Mouse (Mus musculus) frontal cortex, adult 2 months (tissue): ENCODE results near the gene Gga3. TPM values are rescaled to one million over a fixed set of nuclear protein-coding genes. Genes with fewer than 3 reads are reported as not detected.

ENCODE experiments used
- DNase-seq, 2 experiments: peaks; one replicate each; pipeline ENCODE4 v3.0.0; 2022; ENCODE audit warnings: low spot score in 1 of 2; ENCODE audit errors: extremely low spot score in 1 of 2
- polyA plus RNA-seq: library from polyadenylated mRNA; depleted of rRNA; stranded (reverse); fragments of >200 nt; gene quantifications from 2 replicates; pipeline ENCODE4 v1.2.3, GENCODE M21; 2012

Gene Gga3
- polyA plus RNA-seq, 1 experiment, result 61.7 TPM

DNA sequence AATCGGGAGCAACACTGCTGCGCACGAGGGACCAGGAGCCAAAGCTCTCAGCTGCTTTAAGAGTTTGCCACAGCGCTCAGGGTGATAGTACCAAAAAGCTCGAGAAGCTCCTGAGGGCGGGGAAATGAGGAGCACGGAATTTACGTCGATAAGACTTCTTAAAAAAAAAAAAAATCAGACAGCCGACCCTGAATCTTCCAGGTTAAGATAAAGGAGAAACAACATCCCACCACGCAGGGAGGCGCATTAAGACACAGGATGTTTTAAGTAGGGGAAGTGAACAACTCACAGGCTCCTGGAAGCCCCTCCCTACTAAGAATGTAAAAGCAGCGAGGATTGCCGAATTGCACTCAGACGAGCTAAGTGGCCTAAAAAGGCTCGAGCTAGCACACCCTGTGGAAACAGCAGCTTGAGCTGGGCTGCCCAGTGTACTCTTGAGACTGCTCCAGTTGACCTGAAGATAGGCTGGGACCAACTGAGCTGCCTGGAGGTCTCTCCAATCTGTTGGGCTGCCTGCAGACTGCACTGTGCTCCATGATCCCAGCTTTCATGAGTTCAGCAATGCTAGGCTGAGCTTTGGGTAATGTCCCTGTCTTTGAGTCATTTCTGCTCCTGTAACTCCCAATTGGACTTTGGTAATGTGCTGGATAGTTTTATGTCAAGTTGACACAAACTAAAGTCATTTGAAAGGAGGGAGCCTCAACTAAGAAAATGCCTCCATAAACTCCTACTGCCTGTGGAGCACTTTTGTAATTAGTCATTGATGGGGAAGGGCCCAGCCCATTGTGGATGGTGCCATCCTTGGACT, 9.5 kb upstream of the Gga3 start:
- DNase-seq, result no peak

DNA sequence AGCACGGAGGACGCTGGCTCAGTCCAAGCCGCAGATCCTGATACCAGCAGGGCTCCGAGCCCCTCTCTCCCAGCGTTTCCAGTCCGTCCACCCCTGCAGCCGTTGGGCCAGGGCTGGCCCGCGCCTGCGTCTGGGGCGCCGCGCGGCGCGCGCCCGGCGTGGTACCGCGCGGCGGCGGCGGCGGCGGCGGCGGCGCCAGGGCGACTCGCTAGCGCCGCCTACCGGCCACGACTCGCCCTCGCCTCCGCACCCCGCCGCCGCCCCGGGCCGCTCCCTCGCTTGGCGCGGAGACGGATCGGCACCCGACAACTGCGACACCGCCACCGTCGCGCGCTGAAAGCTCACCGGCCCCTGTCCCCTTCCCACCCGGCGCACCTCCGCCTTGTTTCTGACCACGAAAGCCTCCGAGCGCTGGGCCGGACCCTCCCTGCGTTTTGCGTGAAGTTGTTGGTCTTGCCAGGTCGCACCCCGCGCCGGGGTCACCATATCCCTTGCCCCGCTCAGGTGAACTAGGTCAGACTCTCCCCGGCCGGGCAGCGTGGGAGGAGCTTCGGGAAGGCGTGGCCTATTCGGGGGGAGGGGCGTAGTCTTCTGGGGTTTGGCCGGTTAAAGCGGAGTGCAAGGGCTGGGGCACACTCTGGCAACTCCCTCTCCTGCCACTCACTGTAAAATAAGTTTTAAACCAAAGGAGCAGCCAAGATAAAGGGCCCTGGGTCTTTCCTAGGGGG, 8.7 kb upstream of the Gga3 start, which contains the start of gene Mif4gd:
Gene Mif4gd, minus strand, starts transcription at position 560 of the 728 bp plus-strand sequence.
- peak; percentile 50 to 76 for DNase-seq

DNA sequence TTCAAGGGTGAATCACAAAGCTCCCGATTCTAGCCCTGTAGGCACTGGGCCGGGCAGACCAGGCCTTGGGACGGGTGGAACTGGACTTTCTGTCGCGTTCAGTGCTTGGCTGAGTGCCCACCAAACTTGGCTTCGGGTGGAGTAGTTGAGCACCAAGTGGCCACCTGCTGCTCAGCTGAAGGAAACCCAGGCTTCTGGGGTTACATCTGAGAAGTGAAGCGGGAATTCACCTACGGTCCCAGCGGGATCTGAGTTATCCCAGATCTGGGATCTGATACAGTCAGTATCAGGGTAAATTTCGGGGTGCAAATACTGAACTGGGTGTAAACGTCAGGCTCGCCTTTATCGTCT, 8.2 kb upstream of the Gga3 start:
- peak in 1 of 2 experiments; percentile 57 for DNase-seq

DNA sequence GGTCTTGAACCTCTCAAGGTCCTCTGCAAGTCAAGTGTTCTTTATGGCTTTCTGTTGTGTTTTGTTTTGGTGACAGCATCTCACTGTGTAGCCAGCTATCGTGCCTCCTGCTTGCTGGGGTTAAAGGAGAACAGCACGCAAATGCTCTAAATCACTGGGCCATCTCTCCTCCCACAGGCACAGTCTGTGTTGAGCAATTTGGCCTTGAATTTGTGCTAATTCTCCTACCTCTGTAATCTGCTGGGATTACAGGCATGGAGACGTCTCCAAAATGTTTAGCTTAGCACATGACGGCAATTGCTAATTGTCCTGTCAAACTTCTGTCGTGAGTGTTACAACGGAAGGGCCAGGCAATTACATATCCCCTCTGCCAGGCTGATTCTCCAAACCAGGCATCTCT, 7.3 kb upstream of the Gga3 start:
- DNase-seq, result no peak

DNA sequence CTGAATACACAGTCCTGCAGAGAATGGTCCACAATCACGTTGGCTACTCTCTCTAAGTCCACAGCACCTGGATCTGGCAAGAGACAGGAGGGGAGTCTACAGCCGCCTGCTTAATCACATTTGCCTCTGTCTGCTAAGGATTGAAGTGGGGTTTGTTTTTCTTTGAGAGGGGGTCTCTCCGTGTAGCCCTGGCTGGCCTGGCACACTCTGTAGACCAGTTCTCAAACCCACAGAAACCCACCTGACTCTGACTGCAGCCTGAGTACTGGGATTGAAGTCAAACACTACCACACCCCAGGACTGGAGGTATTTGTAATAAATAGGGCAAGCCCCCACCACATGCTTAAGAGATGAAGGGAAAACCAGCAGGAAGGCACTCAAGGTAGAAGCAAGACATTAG, 5.7 kb upstream of the Gga3 start:
- DNase-seq, result no peak

DNA sequence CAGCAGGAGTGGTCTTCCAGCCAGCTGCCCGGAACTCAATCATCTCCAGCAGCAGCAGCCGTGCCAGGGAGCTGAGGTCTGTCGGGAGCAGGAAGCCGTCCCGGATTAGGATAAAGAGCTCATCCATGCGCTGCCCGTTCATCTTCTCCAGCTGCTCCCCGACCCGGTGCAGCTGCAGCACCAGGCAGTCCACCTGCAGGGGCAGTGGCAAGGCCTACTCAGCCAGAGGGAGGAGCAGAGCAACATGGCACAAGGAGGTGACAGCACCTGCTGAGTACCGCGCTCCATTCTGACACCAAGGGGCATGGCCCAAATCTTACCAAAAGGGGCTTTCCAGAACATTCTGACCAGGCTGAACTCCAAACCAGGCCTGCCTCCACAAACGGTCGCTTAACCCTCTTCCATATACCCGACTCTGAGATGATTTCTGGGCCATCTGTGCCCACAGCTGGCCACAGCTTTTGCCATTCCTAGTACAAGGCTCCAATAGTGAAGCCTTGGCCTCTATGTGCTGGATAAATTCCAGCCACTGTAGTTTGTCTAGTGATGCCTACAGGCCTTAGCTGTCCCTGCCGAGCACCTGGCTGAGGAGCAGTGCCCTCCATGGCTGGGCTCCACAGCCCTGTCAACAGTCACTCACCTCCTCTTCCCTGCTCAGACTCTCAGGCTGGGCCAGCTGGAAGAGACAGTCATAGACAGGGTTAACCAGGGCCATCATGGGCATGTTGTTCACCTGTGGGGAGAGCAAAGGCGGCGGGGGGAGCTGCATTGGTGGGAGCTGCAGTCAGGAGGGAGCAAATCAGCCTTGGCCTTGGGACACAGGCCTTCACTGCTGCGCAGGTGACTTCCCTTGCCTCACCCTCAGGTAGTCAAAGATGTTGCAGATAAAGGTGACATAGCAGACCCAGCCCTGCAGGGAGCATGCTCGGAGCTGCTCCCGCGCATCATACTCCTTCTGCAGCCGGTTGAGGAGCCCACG, 4.9 kb upstream of the Gga3 start:
- no peak for DNase-seq

DNA sequence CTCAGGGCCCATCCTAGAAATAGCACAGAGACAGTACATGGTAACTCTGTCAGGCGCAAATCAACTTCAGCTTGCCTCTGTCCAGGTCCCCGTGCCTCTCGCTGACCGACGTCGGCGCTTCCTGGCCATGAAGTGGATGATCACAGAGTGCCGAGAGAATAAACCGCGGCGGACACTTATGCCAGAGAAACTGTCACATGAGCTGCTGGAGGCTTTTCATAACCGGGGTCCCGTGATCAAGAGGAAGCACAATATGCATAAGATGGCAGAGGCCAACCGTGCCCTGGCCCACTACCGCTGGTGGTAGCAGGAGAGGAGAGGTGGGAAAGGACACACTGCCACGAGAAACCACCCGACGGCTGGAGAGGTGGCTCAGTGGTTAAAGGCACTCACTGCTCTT, 2.9 kb upstream of the Gga3 start:
- DNase-seq, result no peak

DNA sequence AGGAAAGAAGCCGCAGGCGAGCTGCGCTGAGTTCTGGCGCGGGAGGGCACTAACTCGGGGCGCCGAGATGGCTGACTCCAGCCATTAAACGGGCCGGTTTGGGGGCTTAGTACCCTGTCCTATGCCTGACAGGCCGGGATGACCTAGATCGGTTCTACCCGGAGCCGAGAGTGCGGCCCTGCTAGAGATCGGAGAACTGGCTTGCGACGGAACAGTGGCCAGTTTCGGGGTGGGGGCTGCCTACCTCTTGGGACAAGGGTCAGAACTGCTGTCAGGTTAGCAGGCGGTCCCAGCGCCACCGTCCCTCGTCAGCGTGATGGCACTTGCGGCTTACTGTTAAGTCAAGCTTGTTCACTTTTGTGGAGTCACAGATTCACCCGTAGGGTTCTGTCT, 449 bp upstream of the Gga3 start:
- DNase-seq, result no peak

DNA sequence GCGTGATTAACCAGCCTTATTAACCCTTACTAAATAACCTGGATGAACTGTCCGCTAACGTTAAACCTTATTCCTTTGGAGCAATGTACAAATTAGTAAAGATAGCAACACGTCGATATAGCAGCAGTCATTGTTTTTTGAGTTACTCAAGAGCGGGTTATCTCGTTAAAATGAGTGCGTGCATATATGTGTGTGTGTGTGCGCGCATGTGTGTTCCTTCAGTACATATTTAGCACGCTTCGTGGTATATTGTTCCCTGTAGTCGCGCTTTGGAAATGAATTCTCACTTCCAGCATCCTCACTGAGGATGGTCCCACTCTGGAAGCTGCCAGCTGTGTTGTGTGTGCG, 749 bp downstream of the Gga3 start:
- peak in 1 of 2 experiments; percentile 29 for DNase-seq

DNA sequence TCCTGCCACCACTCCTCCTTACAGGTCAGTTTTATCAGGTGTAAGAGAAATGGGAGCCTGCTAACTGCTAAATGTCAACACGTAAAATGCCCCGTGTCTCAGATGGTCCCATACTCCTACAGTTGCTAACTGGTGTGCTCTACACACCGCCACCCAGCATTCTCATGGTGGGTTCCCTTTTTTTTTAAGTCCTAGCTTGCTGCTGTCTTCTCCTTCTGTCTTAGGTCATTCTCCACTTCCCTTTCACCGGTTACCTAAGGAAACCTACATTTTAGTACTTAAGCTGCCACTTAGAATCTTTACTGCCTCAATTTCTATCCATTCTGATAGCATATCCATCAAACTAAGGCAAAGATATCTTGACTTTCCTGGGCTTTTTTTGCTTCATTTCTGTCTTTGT, 2.7 kb downstream of the Gga3 start:
- DNase-seq, result no peak

DNA sequence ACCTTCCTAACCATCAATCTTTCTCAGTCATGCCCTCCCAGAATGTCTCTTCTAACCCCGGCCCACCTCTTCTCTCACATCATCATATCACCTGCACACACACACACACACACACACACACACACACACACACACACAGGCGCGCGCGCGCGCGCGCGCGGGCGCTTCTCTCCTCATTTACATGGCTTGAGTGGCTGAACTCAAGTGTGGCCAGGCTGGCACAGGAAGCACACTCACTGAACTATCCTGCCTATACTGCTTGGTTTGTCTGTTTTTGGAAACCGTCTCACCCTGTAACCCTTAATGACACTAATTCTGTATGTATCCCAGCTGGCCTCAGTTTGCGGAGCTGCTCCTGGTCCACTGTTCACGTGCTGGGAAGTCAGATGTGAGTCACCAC, 3.1 kb downstream of the Gga3 start:
- no peak for DNase-seq

DNA sequence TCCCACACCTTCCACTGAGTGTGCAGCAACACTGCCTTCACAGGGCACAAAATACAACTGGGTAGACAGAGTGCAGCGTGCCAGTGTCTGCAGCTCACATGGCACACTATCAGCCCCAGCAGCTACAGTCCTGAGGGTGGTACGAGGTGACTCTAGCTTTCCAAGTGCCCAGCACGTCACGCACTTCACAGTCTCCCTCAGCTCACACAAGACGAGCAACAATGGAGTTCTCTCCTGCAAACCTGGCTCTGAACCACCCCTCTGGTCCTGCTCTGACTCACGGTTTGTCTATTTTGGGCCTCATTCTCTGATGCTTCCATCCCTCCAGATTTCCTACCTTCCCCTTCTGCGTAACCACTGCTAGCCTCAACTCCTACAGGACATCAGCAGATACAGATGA, 4.1 kb downstream of the Gga3 start:
- peak in 1 of 2 experiments; percentile 63 for DNase-seq

DNA sequence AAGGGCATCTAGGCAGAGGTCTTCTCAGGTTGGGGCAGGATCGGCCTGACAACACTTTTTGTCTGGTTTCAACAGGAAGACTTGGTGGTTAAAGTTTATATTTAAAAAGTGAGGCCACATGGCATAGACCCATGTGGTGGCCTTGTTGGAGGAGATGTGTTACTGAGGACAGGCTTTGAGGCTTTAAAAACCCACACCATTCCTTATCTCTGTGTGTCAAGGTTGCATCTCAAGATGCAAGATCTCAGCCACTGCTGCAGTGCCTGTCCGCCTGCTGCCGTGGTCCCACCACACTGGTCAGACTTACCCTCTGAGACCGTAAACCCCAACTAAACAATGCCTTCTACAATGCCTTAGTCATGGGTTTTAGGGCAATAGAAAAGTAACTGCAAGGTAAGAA, 5.5 kb downstream of the Gga3 start:
- no peak for DNase-seq

DNA sequence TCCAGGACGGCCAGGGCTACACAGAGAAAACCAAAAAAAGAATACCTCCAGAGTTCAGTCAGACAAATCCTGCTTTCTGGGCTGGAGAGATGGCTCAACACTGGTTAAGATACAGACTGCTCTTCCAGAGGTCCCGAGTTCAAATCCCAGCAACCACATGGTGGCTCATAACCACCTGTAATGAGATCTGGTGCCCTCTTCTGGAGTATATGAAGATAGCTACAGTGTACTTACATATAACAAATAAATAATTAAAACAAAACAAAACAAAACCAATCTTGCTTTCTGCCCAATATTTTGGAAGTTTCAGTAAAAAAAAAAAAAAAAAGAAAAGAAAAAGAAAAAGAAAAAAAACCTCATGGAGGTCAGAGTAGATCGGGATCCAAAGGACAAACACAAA, 8.6 kb downstream of the Gga3 start:
- DNase-seq, result no peak

DNA sequence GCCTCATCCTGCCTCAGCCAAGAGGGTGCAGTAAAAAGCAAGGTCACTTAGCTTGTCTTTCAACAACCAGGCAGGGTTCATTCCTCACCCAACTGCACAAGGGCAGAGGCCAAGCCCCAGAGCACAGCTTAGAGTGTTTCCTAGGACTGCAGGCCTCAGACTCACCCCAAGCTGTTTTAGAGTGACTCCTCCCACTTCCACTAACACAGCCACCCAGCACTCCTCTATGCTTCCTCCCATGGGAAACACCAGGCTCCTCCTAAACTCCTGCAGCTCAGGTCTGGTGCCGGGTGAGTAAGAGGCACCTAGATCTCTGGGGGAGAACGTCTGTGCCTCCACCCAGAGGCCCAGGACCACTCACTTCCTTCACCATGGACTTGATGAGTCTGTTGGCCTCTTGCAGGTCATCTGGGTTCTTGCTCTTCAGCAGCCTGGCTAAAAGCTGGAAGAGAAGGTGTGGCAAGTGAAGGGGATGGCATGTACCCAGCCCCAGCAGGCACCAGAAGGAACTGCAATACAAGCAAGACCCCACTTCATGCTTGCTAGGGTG, 13.2 kb downstream of the Gga3 start:
- DNase-seq, result no peak

DNA sequence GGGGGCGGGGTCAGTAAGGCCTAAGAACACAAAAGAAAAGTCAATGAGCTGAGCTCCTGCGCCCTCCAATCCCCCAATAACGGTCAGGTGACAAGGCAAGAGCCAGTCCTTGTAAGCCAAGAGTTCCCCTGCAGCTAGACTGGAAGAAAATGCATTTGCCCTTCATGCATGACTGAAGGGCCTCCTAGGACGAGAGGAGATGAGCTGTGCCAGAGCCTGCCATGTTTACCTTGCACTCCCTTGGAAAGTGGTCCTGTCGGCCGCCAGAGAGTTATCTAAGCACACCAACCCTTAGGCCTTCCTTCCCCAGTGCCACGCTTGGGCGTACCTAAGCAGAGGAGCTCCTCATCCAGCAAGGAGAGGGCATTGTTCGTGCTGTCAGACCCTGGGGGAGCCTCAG, 15.9 kb downstream of the Gga3 start:
- no peak for DNase-seq

DNA sequence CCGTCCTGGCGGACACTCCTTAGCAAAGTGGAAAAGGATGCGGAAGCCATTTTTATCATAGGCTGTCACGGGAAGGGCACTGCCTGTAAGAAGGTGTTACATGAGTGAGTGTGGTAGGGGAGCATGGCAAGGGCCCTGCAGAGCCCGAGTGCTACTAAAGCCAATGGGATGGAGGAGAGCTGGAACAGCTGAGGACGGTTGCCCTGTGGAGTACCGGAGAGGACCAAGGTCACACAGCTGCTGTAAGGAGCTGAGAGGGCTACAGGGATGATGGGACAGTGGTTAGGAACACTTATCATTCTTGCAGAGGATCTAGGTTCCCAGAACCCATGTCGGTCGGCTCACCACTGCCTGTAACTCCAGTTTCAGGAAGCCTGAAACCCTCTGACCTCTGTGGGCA, 17.4 kb downstream of the Gga3 start:
- no peak for DNase-seq

DNA sequence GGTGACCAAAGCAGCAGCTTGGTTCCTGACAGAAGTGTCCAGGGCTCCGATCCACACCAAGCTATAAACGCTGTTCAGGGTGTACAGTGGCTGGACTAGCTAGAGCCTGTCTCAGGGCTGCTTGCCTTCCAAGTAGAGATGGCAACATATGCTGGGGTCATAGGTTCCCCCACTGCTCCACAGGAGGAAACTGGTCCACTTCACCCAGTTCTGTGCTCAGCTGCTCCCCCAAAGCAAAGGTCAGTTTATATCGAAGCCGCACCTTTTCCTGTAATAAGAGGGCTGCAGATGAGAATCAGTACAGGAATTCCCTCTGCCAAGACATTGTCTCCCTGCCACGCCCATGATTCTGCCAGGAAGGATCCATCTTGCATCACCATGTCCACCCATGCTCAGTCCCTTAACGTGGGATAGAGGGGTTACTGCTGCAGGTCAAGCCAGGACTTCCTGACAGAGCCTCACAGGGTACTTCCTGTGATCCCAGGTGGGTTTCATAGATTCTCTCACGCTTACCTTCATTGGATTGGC, 18.2 kb downstream of the Gga3 start:
- no peak for DNase-seq

DNA sequence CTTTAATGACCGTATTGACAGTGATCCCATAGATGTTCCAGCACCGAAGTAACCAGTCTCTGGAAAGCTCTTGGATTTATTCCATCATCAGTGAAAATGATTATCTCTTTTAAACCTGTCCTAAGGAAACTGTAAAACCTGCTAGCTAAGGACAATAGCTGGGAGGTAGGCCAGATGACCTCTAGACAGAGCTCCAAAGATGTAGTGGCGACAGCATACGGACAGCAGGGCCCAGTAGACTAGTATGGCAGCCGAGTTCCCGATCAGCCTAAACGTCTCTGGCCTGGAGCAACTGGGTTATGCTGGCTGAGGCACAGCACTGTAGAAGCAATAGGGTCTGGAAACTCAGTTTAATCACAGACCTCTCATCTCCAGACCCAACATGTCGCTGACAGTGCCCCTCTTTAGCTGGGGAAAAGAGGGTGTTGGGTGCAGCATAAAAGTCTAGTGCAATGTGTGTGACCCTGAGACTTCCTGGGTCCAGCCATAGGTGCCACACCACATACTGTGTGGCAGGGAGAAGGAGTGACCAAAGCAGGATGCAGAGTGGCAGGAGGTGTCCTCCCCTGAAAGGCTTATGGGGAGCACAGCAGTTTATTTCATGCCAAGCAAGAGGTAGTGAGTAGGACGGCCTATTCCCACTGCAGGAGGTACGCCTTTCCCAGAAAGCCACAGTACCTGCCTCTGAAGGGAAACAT, 19.3 kb downstream of the Gga3 start:
- no peak for DNase-seq
